Mouse (Mus musculus) forelimb bud, embryonic 11.5 days (tissue): ENCODE results near the gene Tesc.

Experiments used
- DNase-seq: peaks from one replicate; pipeline ENCODE4 v3.0.0-alpha.2; 2012; ENCODE audit warnings: low read depth, low spot score

Gene Tesc

DNA sequence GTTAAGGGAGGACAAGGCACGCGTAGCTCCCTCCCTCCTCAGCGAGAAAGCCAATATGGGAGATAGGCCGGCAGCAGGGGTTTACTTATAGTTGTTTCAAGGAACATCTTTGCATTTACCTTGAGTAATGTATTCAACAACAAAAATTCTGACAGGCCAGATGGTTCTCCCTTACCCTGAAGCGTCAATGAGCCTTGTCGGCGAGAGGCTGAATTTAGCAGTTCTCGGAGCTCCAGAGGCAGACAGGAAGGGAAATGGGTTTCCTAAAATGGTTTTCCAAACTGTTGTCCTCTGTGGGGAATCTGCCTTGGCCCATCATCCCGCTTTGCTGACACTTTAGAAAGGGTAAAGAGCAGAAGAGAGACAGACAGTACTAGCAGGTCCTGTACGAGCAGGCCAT, 79.1 kb downstream of the Tesc start:
- no peak for DNase-seq

DNA sequence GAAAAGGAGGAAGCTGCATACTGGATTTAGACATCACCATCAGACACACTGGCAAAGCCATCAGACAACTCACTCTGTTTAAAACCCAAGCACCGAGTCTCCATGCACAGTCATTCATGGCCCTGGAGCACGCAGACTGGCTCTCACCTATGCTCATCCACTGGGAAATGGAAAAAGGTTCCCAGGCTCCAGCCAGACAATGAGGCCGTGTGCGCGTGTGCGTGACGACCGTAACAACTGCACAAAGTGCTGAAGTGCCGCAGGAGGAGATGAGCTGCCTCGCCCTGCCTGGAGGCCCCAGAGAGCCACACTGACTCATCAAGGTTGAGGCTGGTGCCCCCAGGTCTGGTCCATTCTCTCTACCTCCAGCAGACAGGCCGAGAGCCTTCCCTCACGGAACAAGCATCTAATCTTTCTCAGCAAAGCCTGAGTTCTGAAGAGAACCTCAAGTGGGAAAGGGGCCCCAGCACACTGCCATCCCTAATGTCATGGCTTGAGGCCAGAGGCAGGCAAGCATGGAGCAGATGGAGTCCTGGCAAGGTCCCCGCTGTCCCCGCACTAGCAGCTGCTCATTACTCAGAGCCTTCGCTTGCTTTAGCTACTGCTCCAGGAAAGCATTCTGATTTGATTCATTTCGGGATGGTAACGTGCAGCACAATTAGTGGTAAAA, 80.7 kb downstream of the Tesc start:
- no peak for DNase-seq

DNA sequence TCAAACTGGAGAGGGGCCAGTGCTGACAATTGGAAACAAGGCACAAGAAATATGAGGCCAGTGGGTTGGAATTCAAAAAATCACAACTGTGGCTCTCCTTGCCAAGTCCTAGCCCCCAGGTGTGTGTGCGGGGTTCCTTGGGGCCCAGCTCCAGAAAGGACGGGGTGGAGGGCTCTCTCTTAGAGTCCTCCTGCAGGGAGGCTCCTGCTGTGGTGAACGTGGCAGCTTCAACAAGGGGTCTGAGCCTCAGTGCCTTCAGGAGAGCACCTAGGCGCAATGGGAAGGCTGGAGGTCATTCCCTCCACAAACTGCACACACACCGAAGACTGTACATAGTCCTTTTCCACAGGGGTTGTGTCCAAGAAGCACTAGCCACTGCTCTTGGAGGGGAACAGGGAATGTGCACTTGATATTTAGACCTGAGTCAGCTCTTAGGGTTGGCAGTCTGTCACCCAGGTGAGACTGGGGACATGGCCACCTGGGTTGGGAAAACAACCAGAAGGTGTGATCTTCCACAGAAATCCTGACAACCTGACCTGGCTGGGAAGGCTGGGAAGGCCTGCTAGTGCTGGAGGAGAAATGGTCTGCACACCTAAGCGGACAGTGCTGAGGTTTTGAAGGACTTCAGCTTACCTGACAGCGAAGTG, 81.4 kb downstream of the Tesc start:
- DNase-seq = no peak
